Mouse (Mus musculus): Measurements from ENCODE around the gene Parn.

DNA sequence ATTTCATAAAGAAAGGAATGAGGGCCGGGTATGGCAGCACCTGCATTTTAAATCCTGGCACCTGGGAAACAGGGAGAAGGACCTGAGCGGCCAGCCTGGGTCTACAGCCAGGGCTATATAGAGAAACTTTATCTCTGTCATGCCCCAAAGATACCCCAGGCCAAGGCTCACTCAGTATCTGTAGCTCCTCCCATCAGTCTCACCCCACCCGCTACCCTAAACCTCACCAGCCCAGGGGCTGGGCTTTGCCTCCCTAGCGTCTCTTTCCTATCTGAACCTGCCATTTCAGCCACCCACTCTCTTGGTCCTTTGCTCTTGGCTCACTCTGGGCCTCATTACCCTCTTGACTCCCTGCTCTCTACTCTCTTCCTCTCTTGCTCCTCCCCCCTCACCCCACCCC, 92.7 kb downstream of the Parn start:
- TF ChIP-seq TAL1 (IDR thresholded peaks at IDR 0.05; ENCODE audit: low read length), result no peak
- no peak for TF ChIP-seq GATA1 (IDR thresholded peaks at IDR 0.05; ENCODE audit: low read length)
